Mouse (Mus musculus): ENCODE data around the gene Pcsk2. TPM values are rescaled to one million over a fixed set of nuclear protein-coding genes. Genes with fewer than 3 reads are reported as not detected.

The Pcsk2 gene
- polyA plus RNA-seq, 1 experiment from 2014 or later, result 0.73 TPM

- no peaks in the 10 kb centered on the region for H3K27me3 ChIP-seq
- H3K4me2 ChIP-seq, result no peak overlapping the region
- no peak overlapping the region for H3K4me3 ChIP-seq
- no peaks in the 10 kb centered on the region for H3K9me3 ChIP-seq
- H3K36me3 ChIP-seq, result no peaks in the 10 kb centered on the region
- no peak overlapping the region for H3K9ac ChIP-seq
- H3K4me1 ChIP-seq, result no peaks in the 10 kb centered on the region
- H3K27ac ChIP-seq, result no peak overlapping the region
- ATAC-seq (ENCODE audit: insufficient number of reproducible peaks, low FRiP score, low TSS enrichment, low read depth), result no peak
- WGBS, result 78% methylated on average over 4 of the region's 4 CpGs
Observed at GRCm38 (mm10) chr2:143743081-143743480, 197.1 kb downstream of the Pcsk2 start.

- Histone ChIP-seq H3K4me2 (no peak overlapping the region), H3K4me1 (no peaks in the 10 kb centered on the region), H3K4me3 (no peak overlapping the region), H3K27me3 (no peaks in the 10 kb centered on the region), H3K9me3 (no peaks in the 10 kb centered on the region), H3K36me3 (no peaks in the 10 kb centered on the region), H3K9ac (no peak overlapping the region), H3K27ac (no peak overlapping the region)
- WGBS, result 37% methylated on average over 9 of the region's 9 CpGs
- no peak for ATAC-seq (ENCODE audit: insufficient number of reproducible peaks, low FRiP score, low TSS enrichment, low read depth)
Observed at GRCm38 (mm10) chr2:143752051-143752788, 206.3 kb downstream of the Pcsk2 start.

GRCm38 (mm10) chr2:143776448-143776847 is 230.5 kb downstream of the Pcsk2 start:
- H3K27me3 ChIP-seq, result no peaks in the 10 kb centered on the region
- no peak overlapping the region for H3K4me3 ChIP-seq
- no peak overlapping the region for H3K27ac ChIP-seq
- no peak overlapping the region for H3K9ac ChIP-seq
- H3K4me1 ChIP-seq, result no peaks in the 10 kb centered on the region
- no peaks in the 10 kb centered on the region for H3K36me3 ChIP-seq
- no peak overlapping the region for H3K4me2 ChIP-seq
- ATAC-seq (ENCODE audit: insufficient number of reproducible peaks, low FRiP score, low TSS enrichment, low read depth), result no peak
- WGBS, result 8% methylated on average over 4 of the region's 4 CpGs
- no peaks in the 10 kb centered on the region for H3K9me3 ChIP-seq

GRCm38 (mm10) chr2:143780310-143780709 is 234.4 kb downstream of the Pcsk2 start:
- no peak overlapping the region for H3K4me3 ChIP-seq
- no peak overlapping the region for H3K27ac ChIP-seq
- WGBS, result 65% methylated on average over 2 of the region's 2 CpGs
- no peaks in the 10 kb centered on the region for H3K36me3 ChIP-seq
- no peaks in the 10 kb centered on the region for H3K27me3 ChIP-seq
- ATAC-seq (ENCODE audit: insufficient number of reproducible peaks, low FRiP score, low TSS enrichment, low read depth), result no peak
- no peak overlapping the region for H3K9ac ChIP-seq
- H3K4me2 ChIP-seq, result no peak overlapping the region
- no peaks in the 10 kb centered on the region for H3K9me3 ChIP-seq
- no peaks in the 10 kb centered on the region for H3K4me1 ChIP-seq

GRCm38 (mm10) chr2:143789911-143790310 is 244.0 kb downstream of the Pcsk2 start:
- Histone ChIP-seq H3K36me3 (no peaks in the 10 kb centered on the region), H3K4me2 (no peak overlapping the region), H3K27me3 (no peaks in the 10 kb centered on the region), H3K4me3 (no peak overlapping the region), H3K4me1 (no peaks in the 10 kb centered on the region), H3K9me3 (no peaks in the 10 kb centered on the region), H3K9ac (no peak overlapping the region), H3K27ac (no peak overlapping the region)
- no peak for ATAC-seq (ENCODE audit: insufficient number of reproducible peaks, low FRiP score, low TSS enrichment, low read depth)
- WGBS, result 85% methylated on average over 5 of the region's 5 CpGs

- Histone ChIP-seq H3K9me3 (no peaks in the 10 kb centered on the region), H3K27ac (no peak overlapping the region), H3K4me1 (no peaks in the 10 kb centered on the region), H3K4me2 (no peak overlapping the region), H3K36me3 (no peaks in the 10 kb centered on the region), H3K9ac (no peak overlapping the region), H3K27me3 (no peaks in the 10 kb centered on the region), H3K4me3 (no peak overlapping the region)
- 80% methylated on average over 4 of the region's 4 CpGs for WGBS
- no peak for ATAC-seq (ENCODE audit: insufficient number of reproducible peaks, low FRiP score, low TSS enrichment, low read depth)
Observed at GRCm38 (mm10) chr2:143795858-143796257, 249.9 kb downstream of the Pcsk2 start.

- H3K36me3 ChIP-seq, result no peaks in the 10 kb centered on the region
- no peak overlapping the region for H3K4me3 ChIP-seq
- H3K27me3 ChIP-seq, result no peaks in the 10 kb centered on the region
- no peaks in the 10 kb centered on the region for H3K9me3 ChIP-seq
- WGBS, result 74% methylated on average over 4 of the region's 4 CpGs
- no peaks in the 10 kb centered on the region for H3K4me1 ChIP-seq
- no peak overlapping the region for H3K9ac ChIP-seq
- H3K27ac ChIP-seq, result no peak overlapping the region
- ATAC-seq (ENCODE audit: insufficient number of reproducible peaks, low FRiP score, low TSS enrichment, low read depth), result no peak
- no peak overlapping the region for H3K4me2 ChIP-seq
Observed at GRCm38 (mm10) chr2:143796335-143797013, 250.5 kb downstream of the Pcsk2 start.

- no peak for ATAC-seq (ENCODE audit: insufficient number of reproducible peaks, low FRiP score, low TSS enrichment, low read depth)
Observed at GRCm38 (mm10) chr2:143801097-143801496, 255.1 kb downstream of the Pcsk2 start.

GRCm38 (mm10) chr2:143806140-143806923 is 260.4 kb downstream of the Pcsk2 start:
- 65% methylated on average over 15 of the region's 15 CpGs for WGBS
- Histone ChIP-seq H3K4me3 (no peak overlapping the region), H3K9ac (no peak overlapping the region), H3K4me2 (no peak overlapping the region), H3K9me3 (no peaks in the 10 kb centered on the region), H3K4me1 (no peaks in the 10 kb centered on the region), H3K36me3 (no peaks in the 10 kb centered on the region), H3K27ac (no peak overlapping the region), H3K27me3 (no peaks in the 10 kb centered on the region)
- ATAC-seq (ENCODE audit: insufficient number of reproducible peaks, low FRiP score, low TSS enrichment, low read depth), result no peak

More at GRCm38 (mm10) chr2:143801097-143801496, 255.1 kb downstream of the Pcsk2 start:
- Histone ChIP-seq H3K27ac (no peak overlapping the region), H3K9me3 (no peaks in the 10 kb centered on the region), H3K4me2 (no peak overlapping the region), H3K4me3 (no peak overlapping the region), H3K36me3 (no peaks in the 10 kb centered on the region), H3K27me3 (no peaks in the 10 kb centered on the region), H3K4me1 (no peaks in the 10 kb centered on the region), H3K9ac (no peak overlapping the region)
- 47% methylated on average over 5 of the region's 5 CpGs for WGBS

- Histone ChIP-seq H3K27ac (no peak overlapping the region), H3K9me3 (no peaks in the 10 kb centered on the region), H3K4me2 (no peak overlapping the region), H3K4me3 (no peak overlapping the region), H3K27me3 (no peaks in the 10 kb centered on the region), H3K36me3 (no peaks in the 10 kb centered on the region), H3K4me1 (no peaks in the 10 kb centered on the region), H3K9ac (no peak overlapping the region)
- ATAC-seq (ENCODE audit: insufficient number of reproducible peaks, low FRiP score, low TSS enrichment, low read depth), result no peak
- 76% methylated on average over 9 of the region's 9 CpGs for WGBS
Observed at GRCm38 (mm10) chr2:143806924-143807664, 261.1 kb downstream of the Pcsk2 start.

GRCm38 (mm10) chr2:143808789-143809188 is 262.8 kb downstream of the Pcsk2 start:
- WGBS, result 60% methylated on average over 5 of the region's 5 CpGs
- Histone ChIP-seq H3K4me2 (no peak overlapping the region), H3K9me3 (no peaks in the 10 kb centered on the region), H3K27ac (no peak overlapping the region), H3K27me3 (no peaks in the 10 kb centered on the region), H3K4me3 (no peak overlapping the region), H3K9ac (no peak overlapping the region), H3K4me1 (no peaks in the 10 kb centered on the region), H3K36me3 (no peaks in the 10 kb centered on the region)
- no peak for ATAC-seq (ENCODE audit: insufficient number of reproducible peaks, low FRiP score, low TSS enrichment, low read depth)

Data from limb, embryonic 15.5 days (tissue).